Mouse (Mus musculus): ENCODE data around the gene Uqcrc2. TPM values are rescaled to one million over a fixed set of nuclear protein-coding genes. Genes with fewer than 3 reads are reported as not detected.

The Uqcrc2 gene
- total RNA-seq, 2 experiments from 2014 or later: 233 to 241 TPM

DNA sequence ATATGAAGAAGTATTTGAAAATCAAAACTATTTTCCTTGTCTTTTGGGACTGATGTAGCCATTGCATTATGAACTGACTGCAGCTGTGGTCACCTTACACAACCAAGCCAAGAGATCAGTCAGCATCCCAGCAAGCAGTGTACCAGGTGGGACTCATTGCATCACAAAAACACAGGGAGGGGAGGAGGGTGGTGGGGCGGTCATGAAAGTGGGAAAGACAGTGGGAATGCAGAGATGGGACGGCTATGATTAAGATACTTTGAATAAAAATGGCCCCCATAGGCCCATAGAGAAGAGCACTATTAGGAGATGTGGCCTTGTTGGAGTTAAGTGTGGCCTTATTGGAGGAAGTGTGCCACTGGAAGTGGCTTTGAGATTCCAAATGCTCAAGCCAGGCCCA, 61.4 kb downstream of the Uqcrc2 start:
- no peak for DNase-seq (ENCODE audit: low spot score in 2 of 2)
- Histone ChIP-seq H3K4me3 (no peak overlapping the region), H3K27ac (no peak overlapping the region)
- TF ChIP-seq CTCF (conservative IDR thresholded peaks at IDR 0.05): no peak

DNA sequence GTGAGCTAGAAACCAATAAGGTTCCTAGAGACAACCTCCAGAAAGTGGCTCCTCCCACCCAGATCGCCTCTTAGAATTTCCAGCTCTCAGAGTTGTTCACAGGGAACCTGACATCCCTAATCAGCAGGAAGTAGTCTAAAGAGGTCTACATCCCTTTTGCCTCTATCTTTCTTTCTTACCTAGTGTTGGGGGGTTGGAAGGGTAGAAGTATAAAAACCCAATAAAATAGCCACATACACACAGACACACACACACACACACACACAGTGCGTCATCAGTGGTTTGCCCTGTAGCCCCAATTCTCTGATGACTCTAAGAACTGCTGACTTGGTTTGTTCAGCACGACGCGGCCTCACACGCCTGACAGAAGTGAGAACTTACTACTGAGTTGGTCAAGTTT, 64.6 kb downstream of the Uqcrc2 start:
- Histone ChIP-seq H3K4me3 (no peak overlapping the region), H3K27ac (no peak overlapping the region)
- DNase-seq (ENCODE audit: low spot score in 2 of 2): no peak
- TF ChIP-seq CTCF (conservative IDR thresholded peaks at IDR 0.05): no peak

DNA sequence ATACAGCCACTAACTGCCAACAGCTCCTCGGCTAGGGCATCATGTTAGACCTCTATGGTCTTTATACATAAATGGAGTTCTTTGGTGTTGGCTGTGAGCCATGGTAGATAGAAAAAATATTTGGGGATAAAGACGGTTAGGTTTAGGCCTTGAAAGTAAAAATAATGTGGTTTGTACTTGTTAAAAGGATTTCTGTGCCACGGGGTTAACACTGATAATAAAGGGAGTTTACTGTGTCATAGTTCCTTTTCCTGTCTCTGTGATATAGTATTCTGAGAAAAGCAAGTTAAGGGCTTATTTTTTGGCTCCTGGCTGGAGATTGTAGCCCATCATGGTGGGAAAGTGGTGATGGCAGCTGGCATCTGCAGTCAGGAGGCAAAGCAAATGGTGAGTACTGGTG, 68.9 kb downstream of the Uqcrc2 start:
- Histone ChIP-seq H3K27ac (no peak overlapping the region), H3K4me3 (no peak overlapping the region)
- no peak for TF ChIP-seq CTCF (conservative IDR thresholded peaks at IDR 0.05)
- no peak for DNase-seq (ENCODE audit: low spot score in 2 of 2)

Other genes starting within 250 kb of the Uqcrc2 start
- gene Abca16, start 225.5 kb upstream of the Uqcrc2 start, total RNA-seq (2021): not detected
- not detected for gene Pdzd9, start 35.2 kb downstream of the Uqcrc2 start, total RNA-seq (2021)
- 10 to 100 TPM; 93.5 to 99.0 TPM for gene Mosmo, start 42.4 kb downstream of the Uqcrc2 start, total RNA-seq (2021)
- gene Vwa3a, start 104.1 kb downstream of the Uqcrc2 start, total RNA-seq (2021): 10 to 100 TPM; 16.1 to 20.3 TPM
- under 1 TPM in 1 of 2 experiments, not detected in 1; 0.37 TPM for gene Gm5737, start 177.2 kb downstream of the Uqcrc2 start, total RNA-seq (2021)
- 10 to 100 TPM; 32.5 to 32.8 TPM for gene Eef2k, start 207.7 kb downstream of the Uqcrc2 start, total RNA-seq (2021)

All from layer of hippocampus, adult 2 months (tissue).